Mouse (Mus musculus): ENCODE results near the gene Syn2.

DNA sequence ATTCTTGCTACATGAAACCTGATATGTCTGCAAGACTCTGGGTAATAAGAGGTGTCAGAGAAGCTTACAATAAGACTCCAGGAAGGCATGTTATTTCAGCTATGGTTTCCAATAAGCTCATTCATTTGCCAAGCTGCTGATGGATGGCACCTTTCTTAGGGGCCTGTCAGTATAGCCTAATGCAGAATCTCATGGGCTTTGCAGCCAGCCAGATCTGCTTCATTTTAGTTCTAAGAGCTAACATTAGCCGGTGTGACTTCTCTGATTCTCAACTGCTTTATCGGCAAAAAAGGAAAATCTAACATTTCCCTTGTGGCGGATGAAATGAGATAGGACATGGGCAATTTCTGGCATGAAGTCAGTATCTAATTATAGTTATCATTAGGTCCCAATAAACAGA lies 7.9 kb upstream of the Syn2 start:
- TF ChIP-seq CTCF (IDR thresholded peaks at IDR 0.05; ENCODE audit: low read depth, low read length): no peak
- TF ChIP-seq POLR2A (IDR thresholded peaks at IDR 0.05; ENCODE audit: extremely low read depth, insufficient read depth, low read length): no peak
